Mouse (Mus musculus): ENCODE results near the gene Dhx58. TPM values are rescaled to one million over a fixed set of nuclear protein-coding genes. Genes with fewer than 3 reads are reported as not detected.

The Dhx58 gene
- polyA plus RNA-seq, 1 experiment from 2014 or later: 3.9 TPM

DNA sequence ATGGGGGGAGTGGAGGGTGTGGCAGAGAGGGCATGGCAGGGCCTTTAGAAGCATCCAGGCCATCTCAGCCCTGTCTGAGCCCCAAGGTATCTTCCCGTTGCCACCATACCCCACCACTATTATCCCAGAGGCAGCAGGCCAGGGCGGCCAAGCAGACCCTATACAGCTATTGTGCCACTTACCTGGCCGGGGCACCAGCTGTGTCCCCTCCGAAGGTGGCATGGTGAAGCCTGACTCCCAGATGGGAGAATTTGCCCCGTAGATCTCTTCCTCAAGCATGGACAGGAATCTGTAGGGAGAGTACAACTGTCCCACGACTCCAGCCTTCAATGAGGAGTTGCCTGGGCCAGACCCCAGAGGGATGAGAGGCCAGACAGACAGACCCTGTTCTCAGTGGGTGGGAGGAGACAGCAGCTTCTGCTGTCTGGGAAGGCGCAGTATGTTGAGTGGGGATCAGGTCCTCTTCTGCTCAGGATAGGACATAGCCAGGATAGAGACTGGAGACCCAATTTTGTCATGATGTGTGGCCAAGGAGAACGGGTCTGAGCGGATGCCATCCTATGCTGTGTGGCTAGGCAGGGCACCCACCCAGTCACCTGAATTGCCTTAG lies 5.2 kb upstream of the Dhx58 start:
- H3K4me1 ChIP-seq (ENCODE audit: insufficient read depth): peaks cover 29% of the 10 kb centered on the region
- H3K9ac ChIP-seq (replicated peaks): no peak overlapping the region
- no peak for ATAC-seq
- H3K36me3 ChIP-seq (replicated peaks; ENCODE audit: insufficient read depth, low read length): peaks cover 38% of the 10 kb centered on the region
- H3K27ac ChIP-seq (ENCODE audit: low read depth): no peak overlapping the region
- H3K27me3 ChIP-seq (ENCODE audit: insufficient read depth, low read length): no peaks in the 10 kb centered on the region
- no peak for DNase-seq
- WGBS (ENCODE audit: insufficient replicate concordance): 87% methylated on average over 9 of the region's 9 CpGs
- TF ChIP-seq CTCF (IDR thresholded peaks at IDR 0.05; ENCODE audit: low read depth) (no peak), EP300 (IDR thresholded peaks at IDR 0.05; ENCODE audit: low read depth) (no peak)
- no peak overlapping the region for H3K4me3 ChIP-seq (ENCODE audit: low read depth, low read length)
- H3K9me3 ChIP-seq (ENCODE audit: low read length): no peaks in the 10 kb centered on the region
- H3K4me2 ChIP-seq (ENCODE audit: low read depth, low read length): no peak overlapping the region

DNA sequence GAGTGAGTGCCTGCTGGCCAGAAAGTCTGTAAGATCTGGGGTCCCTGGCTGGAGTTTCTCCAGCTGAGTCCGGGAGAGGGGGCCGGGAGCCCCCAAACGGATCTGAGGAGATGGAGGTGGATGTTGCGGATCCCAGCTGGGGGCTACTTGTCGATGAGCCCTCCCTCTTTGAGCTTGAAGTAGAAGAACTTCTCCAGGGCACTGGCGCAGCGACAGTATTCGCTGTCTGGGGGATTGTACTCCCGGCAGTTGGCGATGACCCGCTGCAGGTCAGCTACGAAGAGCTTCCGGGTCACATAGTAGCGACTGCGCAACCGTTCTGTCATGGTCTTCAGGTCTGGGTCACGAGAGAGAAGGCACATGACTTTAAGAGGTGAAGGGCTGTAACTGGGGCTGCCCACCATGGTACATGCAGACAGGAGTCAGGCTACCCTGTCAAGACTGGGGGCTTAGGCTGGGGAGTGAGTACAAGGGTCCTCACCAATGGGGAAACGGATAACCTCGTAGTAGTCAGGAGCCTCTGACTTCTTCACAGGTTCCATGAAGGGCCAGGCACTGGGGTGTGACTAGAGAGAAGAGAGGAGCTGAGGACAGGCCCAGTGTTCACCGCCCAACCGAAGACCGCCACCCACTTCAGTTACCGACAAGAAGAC lies 1.1 kb upstream of the Dhx58 start:
- Histone ChIP-seq H3K4me1 (ENCODE audit: insufficient read depth) (peaks cover 30% of the 10 kb centered on the region), H3K9ac (replicated peaks) (no peak overlapping the region), H3K36me3 (replicated peaks; ENCODE audit: insufficient read depth, low read length) (peaks cover 38% of the 10 kb centered on the region), H3K4me3 (ENCODE audit: low read depth, low read length) (no peak overlapping the region), H3K4me2 (ENCODE audit: low read depth, low read length) (no peak overlapping the region), H3K9me3 (ENCODE audit: low read length) (no peaks in the 10 kb centered on the region), H3K27ac (ENCODE audit: low read depth) (no peak overlapping the region), H3K27me3 (ENCODE audit: insufficient read depth, low read length) (no peaks in the 10 kb centered on the region)
- WGBS (ENCODE audit: insufficient replicate concordance): 90% methylated on average over 23 of the region's 23 CpGs
- no peak for TF ChIP-seq EP300 (IDR thresholded peaks at IDR 0.05; ENCODE audit: low read depth)
- ATAC-seq: no peak
- no peak for DNase-seq

DNA sequence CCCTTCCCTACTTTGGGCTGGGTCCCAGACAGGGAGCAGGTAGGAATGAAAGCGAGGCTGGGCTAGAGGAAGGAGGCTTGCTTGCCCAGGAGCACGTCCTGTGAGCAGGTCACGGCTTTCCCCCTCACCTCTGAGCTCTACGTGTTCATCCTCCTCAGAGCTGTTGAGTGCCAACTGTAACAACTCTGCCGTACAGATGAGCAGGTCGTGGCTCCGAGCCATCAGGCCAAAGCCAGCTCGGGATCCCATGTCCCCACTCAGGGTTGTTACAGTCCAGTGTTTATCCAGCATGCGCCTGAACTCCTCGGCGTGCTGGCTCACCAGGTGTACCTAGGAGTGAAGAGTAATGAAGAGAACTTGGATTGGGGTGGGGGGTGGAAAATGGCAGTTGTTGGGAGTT lies 705 bp downstream of the Dhx58 start:
- WGBS (ENCODE audit: insufficient replicate concordance): 61% methylated on average over 11 of the region's 11 CpGs
- H3K9ac ChIP-seq (replicated peaks): peak overlapping the region; percentile 71

DNA sequence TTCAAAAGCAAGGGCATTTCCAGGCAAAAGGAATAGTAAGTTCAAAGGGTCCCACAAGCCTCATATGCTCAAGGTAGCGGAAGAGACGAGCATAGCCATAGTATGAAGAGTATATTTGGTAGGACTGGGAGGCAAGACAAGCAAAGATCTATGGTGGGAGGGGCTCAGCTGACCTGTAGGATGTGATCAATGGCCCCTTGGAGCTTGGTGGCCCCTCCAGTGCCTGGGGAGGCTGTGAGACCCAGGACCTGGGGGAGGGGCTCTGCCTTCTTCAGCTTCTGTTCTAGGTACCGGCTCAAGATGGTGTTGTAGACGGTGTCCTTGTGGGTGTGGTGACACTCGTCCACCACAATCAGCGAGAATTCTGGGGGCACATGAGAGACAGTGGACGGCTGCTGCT lies 1.2 kb downstream of the Dhx58 start:
- peak overlapping the region; percentile 86 for H3K4me2 ChIP-seq (ENCODE audit: low read depth, low read length)
- no peaks in the 10 kb centered on the region for H3K27me3 ChIP-seq (ENCODE audit: insufficient read depth, low read length)
- ATAC-seq (0 out of 2 replicates have a peak, but pooled peaks have one; percentile 3), DNase-seq (no peak)
- peak overlapping the region; percentile 55 for H3K4me3 ChIP-seq (ENCODE audit: low read depth, low read length)
- H3K27ac ChIP-seq (ENCODE audit: low read depth): peak overlapping the region; percentile 71
- peak overlapping the region; percentile 71 for H3K9ac ChIP-seq (replicated peaks)
- peaks cover 30% of the 10 kb centered on the region for H3K4me1 ChIP-seq (ENCODE audit: insufficient read depth)
- TF ChIP-seq CTCF (IDR thresholded peaks at IDR 0.05; ENCODE audit: low read depth) (no peak), EP300 (IDR thresholded peaks at IDR 0.05; ENCODE audit: low read depth) (no peak)
- 29% methylated on average over 7 of the region's 7 CpGs for WGBS (ENCODE audit: insufficient replicate concordance)
- H3K9me3 ChIP-seq (ENCODE audit: low read length): no peaks in the 10 kb centered on the region
- H3K36me3 ChIP-seq (replicated peaks; ENCODE audit: insufficient read depth, low read length): peaks cover 23% of the 10 kb centered on the region

More for the DNA sequence above, 705 bp downstream of the Dhx58 start:
- H3K4me1 ChIP-seq (ENCODE audit: insufficient read depth): peaks cover 30% of the 10 kb centered on the region
- no peaks in the 10 kb centered on the region for H3K27me3 ChIP-seq (ENCODE audit: insufficient read depth, low read length)
- no peak for DNase-seq
- peak overlapping the region; percentile 55 for H3K4me3 ChIP-seq (ENCODE audit: low read depth, low read length)
- TF ChIP-seq EP300 (IDR thresholded peaks at IDR 0.05; ENCODE audit: low read depth) (no peak), CTCF (IDR thresholded peaks at IDR 0.05; ENCODE audit: low read depth) (no peak)
- peak overlapping the region; percentile 71 for H3K27ac ChIP-seq (ENCODE audit: low read depth)
- H3K9me3 ChIP-seq (ENCODE audit: low read length): no peaks in the 10 kb centered on the region
- ATAC-seq: no peak
- peaks cover 25% of the 10 kb centered on the region for H3K36me3 ChIP-seq (replicated peaks; ENCODE audit: insufficient read depth, low read length)
- peak overlapping the region; percentile 86 for H3K4me2 ChIP-seq (ENCODE audit: low read depth, low read length)

DNA sequence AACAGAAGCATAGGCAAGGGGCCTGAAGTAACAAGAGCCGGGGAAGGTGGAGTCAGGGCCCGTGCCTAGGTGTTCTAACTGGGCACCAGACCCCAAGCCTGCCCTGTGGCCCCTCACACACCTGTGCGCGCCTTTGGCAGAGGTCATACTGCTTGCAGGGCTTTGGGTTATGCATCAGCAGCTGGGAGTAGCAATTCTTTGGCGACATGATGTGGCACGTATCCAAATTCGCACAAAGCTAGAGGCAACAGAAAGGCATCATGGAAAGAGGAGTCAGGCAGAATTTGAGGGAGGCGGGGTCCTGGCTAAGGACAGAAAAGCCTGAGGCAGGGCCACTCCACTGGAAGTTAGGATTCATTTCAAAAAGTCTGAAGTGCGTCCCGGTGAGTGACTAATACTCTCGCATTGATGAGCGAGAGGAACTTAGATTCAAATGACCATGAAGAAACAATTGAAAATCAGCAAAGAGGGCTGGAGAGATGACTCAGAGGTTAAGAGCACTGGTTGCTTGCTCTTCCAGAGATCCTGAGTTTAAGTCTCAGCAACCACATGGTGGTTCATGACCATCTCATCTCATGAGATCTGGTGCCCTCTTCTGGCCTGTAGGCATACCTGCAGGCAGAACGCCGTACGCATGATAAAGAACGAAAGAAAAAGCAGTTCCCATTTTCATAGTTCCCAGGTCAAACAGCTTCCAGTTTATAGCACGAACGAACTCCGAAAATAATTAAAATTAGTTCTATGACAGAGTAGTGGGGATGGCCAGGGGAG lies 1.8 kb downstream of the Dhx58 start:
- Histone ChIP-seq H3K27me3 (ENCODE audit: insufficient read depth, low read length) (no peaks in the 10 kb centered on the region), H3K9ac (replicated peaks) (peak overlapping the region; percentile 71), H3K27ac (ENCODE audit: low read depth) (peak overlapping the region; percentile 71), H3K4me1 (ENCODE audit: insufficient read depth) (peaks cover 30% of the 10 kb centered on the region), H3K36me3 (replicated peaks; ENCODE audit: insufficient read depth, low read length) (peaks cover 23% of the 10 kb centered on the region), H3K9me3 (ENCODE audit: low read length) (no peaks in the 10 kb centered on the region), H3K4me3 (ENCODE audit: low read depth, low read length) (peak overlapping the region; percentile 55), H3K4me2 (ENCODE audit: low read depth, low read length) (peak overlapping the region; percentile 86)
- TF ChIP-seq EP300 (IDR thresholded peaks at IDR 0.05; ENCODE audit: low read depth) (no peak), CTCF (IDR thresholded peaks at IDR 0.05; ENCODE audit: low read depth) (peak; percentile 98)
- DNase-seq (peak; percentile 75), ATAC-seq (peak; percentile 65)
- 41% methylated on average over 19 of the region's 19 CpGs for WGBS (ENCODE audit: insufficient replicate concordance)

DNA sequence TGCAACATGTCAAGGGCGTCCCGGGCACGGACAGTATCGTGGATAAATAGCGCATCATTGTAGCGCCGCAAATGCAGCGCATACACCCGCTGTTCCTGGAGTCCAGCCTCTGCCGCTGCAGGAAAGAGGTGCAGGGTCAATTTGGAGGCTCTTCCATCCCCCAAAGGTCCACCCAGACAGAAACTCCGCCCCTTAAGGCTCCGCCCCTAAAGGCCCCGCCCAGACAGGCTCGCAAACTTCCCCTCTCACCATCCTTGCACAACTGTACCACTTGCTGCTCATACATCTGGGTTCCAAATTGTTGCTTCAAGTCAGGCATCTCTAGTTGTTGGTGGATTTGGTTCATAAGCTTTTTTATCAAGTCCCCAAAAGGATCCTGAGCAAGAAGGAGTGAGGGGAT lies 2.8 kb downstream of the Dhx58 start:
- peak overlapping the region; percentile 33 for H3K4me3 ChIP-seq (ENCODE audit: low read depth, low read length)
- no peak overlapping the region for H3K27ac ChIP-seq (ENCODE audit: low read depth)
- no peak overlapping the region for H3K9ac ChIP-seq (replicated peaks)
- H3K9me3 ChIP-seq (ENCODE audit: low read length): no peaks in the 10 kb centered on the region
- ATAC-seq (peak; percentile 63), DNase-seq (peak; percentile 90)
- peaks cover 15% of the 10 kb centered on the region for H3K36me3 ChIP-seq (replicated peaks; ENCODE audit: insufficient read depth, low read length)
- H3K4me2 ChIP-seq (ENCODE audit: low read depth, low read length): peak overlapping the region; percentile 59
- 6% methylated on average over 14 of the region's 14 CpGs for WGBS (ENCODE audit: insufficient replicate concordance)
- TF ChIP-seq EP300 (IDR thresholded peaks at IDR 0.05; ENCODE audit: low read depth) (no peak), CTCF (IDR thresholded peaks at IDR 0.05; ENCODE audit: low read depth) (no peak)
- peaks cover 30% of the 10 kb centered on the region for H3K4me1 ChIP-seq (ENCODE audit: insufficient read depth)
- no peaks in the 10 kb centered on the region for H3K27me3 ChIP-seq (ENCODE audit: insufficient read depth, low read length)

Data from liver, postnatal 0 days (tissue).